Mouse (Mus musculus) lung, adult 2 months (tissue): ENCODE results near the gene Rasal2.

Source experiments
- CTCF ChIP-seq: fragments of 200-500 bp; IDR thresholded peaks from 2 replicates; pipeline ENCODE4 v1.5.1; 2011; ENCODE audit warnings: mild to moderate bottlenecking, low read length, control low read depth; ENCODE audit not compliant: insufficient read depth
- POLR2A ChIP-seq: fragments of 200-500 bp; IDR thresholded peaks from 2 replicates; pipeline ENCODE4 v1.6.1; 2011; ENCODE audit warnings: low read depth, mild to moderate bottlenecking, control low read depth, low read length, borderline replicate concordance; ENCODE audit errors: extremely low read depth

GRCm38 (mm10) chr1:157117440-157117839 lies 295.0 kb downstream of the Rasal2 start:
- no peak for TF ChIP-seq CTCF
- no peak for TF ChIP-seq POLR2A
